Mouse (Mus musculus) forebrain, embryonic 16.5 days (tissue): ENCODE data around the gene Aco2. TPM values are rescaled to one million over a fixed set of nuclear protein-coding genes. Genes with fewer than 3 reads are reported as not detected.
A peak's percentile ranks its signal among the peaks of the same experiment; 100 is the strongest.

ENCODE experiments used
- ATAC-seq: fragments of 200-750 bp; cut with Nextera tagmentation; 2 replicates; pipeline ENCODE4 v1.8.0; 2017; ENCODE audit warnings: mild to moderate bottlenecking, moderate library complexity
- H3K27ac ChIP-seq: fragments of 300-500 bp; sonication (generic); 2 replicates; pipeline ENCODE4 v1.5.1; 2014; ENCODE audit warnings: low read length, control low read depth
- H3K27me3 ChIP-seq: fragments of 300-500 bp; sonication (generic); replicated peaks from 2 replicates; pipeline ENCODE4 v1.6.1; 2014; ENCODE audit warnings: low read length; ENCODE audit not compliant: control insufficient read depth, insufficient read depth
- H3K36me3 ChIP-seq: fragments of 300-500 bp; sonication (generic); 2 replicates; pipeline ENCODE4 v1.6.1; 2014; ENCODE audit not compliant: control insufficient read depth, insufficient read depth
- H3K4me1 ChIP-seq: fragments of 300-500 bp; sonication (generic); replicated peaks from 2 replicates; pipeline ENCODE4 v1.6.1; 2014; ENCODE audit warnings: low read length; ENCODE audit not compliant: control insufficient read depth, insufficient read depth
- H3K4me2 ChIP-seq: fragments of 300-500 bp; sonication (generic); 2 replicates; pipeline ENCODE4 v1.6.1; 2014; ENCODE audit warnings: mild to moderate bottlenecking, low read length, control low read depth
- H3K4me3 ChIP-seq: fragments of 300-500 bp; sonication (generic); replicated peaks from 2 replicates; pipeline ENCODE4 v1.5.1; 2014; ENCODE audit warnings: mild to moderate bottlenecking, low read length, control low read depth
- H3K9ac ChIP-seq: fragments of 300-500 bp; sonication (generic); replicated peaks from 2 replicates; pipeline ENCODE4 v1.6.1; 2014; ENCODE audit warnings: low read depth, low read length, control low read depth
- H3K9me3 ChIP-seq: fragments of 300-500 bp; sonication (generic); 2 replicates; pipeline ENCODE4 v1.6.1; 2016; ENCODE audit warnings: low read length; ENCODE audit not compliant: control insufficient read depth
- WGBS: fragments of 180-500 bp; shearing (Covaris S2); extraction: QIAGEN DNeasy Blood & Tissue Kit; methylation state at CpG from one replicate; pipeline ENCODE4 v1.1.7; 2014; 5-methylcytosine and 5-hydroxymethylcytosine counted together
- polyA plus RNA-seq: library from polyadenylated mRNA; unstranded; fragments of >200 nt; fragmentation: Nextera tagmentation; extraction: Ambion mirVana; gene quantifications from 2 replicates; pipeline ENCODE4 v1.2.1, GENCODE M21; 2015

Gene Aco2
- polyA plus RNA-seq: 259 and 260 TPM in 2 replicates

DNA sequence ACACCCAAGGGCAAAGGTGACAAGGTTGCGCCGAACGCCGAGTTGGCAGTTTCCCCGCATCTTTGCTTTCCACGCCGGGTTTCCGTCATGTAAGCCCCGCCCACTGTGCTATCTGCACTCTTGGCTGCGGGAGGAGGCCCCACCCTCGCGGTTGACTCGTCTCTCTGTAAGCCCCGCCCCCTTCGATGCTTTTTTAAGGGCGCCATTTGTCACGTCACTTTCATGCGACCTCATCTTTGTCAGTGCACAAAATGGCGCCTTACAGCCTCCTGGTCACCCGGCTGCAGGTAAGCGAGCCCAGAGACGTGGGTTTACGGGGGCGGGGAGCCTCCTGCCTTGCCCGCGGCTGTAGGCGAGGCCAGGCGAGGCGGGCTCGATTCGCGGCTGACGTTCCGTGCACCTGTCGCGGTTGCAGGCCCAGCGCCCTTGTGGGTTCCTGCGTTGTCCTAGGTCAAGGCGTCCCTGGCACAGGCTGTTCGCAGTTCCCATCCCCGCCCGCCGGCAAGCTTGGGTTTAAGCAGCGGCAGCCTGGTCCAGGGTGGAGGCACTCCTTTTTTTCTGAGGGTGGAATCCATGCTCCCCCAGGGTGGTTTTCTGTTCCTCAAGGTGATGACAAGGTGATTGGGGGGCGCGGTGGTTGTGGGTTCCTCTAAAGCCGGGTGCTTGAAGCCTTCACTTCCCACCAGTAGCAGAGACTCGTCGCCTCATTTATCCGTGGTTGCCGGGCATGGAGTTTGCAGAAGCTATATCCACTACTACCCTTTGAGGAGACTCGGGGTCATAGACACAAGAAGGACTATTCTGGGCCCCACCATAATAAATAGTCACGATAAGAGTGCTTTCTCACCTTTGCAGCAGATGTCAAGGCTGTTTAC lies at the start of gene Aco2:
Aco2 (plus strand) TSS at position 48 of the 875 bp plus-strand sequence.
- peaks cover 16% of the 10 kb centered on the region; the same call in 1 of the 2 replicates for H3K36me3 ChIP-seq
- peaks cover 19% of the 10 kb centered on the region for H3K4me1 ChIP-seq
- peak; percentile 86 for ATAC-seq
- WGBS: under 1% methylated on average over 53 of the region's 53 CpGs
- H3K4me3 ChIP-seq: peak within 1 kb of the TSS; percentile 93
- H3K4me2 ChIP-seq: peak within 1 kb of the TSS; percentile 74
- peak within 1 kb of the TSS; percentile 88 for H3K9ac ChIP-seq
- H3K27me3 ChIP-seq: no peaks in the 10 kb centered on the region
- peak within 1 kb of the TSS; percentile 100 for H3K27ac ChIP-seq
- no peaks in the 10 kb centered on the region for H3K9me3 ChIP-seq

DNA sequence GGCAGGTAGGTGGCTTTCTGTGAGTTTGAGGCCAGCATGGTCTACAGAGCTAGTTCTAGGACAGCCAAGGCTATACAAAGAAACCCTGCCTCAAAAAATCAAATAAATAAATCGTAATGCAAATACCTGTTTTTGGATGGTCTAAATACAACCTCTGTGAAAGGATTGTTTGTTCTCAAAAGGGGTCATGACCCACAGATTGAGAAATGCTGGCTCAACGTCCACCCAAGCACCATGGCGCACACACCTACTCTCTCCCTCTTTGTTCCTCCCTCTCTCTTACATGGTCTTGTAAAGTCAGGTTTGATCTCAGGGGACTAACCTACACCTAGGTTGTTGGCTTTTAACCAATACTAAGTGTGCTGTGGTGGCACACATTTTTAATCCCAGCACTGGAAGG lies 49.5 kb upstream of the Aco2 start:
- H3K9me3 ChIP-seq: no peaks in the 10 kb centered on the region
- no peak overlapping the region for H3K4me2 ChIP-seq
- no peak overlapping the region for H3K4me3 ChIP-seq
- H3K4me1 ChIP-seq: no peaks in the 10 kb centered on the region
- 94% methylated on average over 3 of the region's 3 CpGs for WGBS
- no peaks in the 10 kb centered on the region for H3K27me3 ChIP-seq
- no peak overlapping the region for H3K27ac ChIP-seq
- no peak for ATAC-seq
- H3K36me3 ChIP-seq: peaks cover 37% of the 10 kb centered on the region
- H3K9ac ChIP-seq: no peak overlapping the region

DNA sequence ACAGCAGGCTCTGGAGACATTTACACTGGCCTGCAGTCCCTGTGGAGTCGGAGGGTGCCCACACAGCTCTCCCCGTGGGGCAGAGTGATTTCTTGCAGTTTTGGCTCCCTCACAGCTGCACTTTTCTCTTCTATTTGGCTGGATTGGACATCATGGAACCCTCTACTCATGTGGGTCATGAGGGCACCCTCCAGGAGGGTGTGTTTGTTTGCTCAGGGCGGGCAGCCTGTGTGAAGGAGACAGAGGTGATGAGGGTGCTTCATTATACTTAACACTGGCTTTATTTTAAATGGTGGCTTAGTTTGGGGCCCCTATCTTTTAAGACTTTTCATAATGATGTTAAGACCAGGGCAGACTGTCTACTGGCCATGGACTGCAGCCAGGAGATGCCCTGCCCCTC lies 47.3 kb upstream of the Aco2 start:
- WGBS: 77% methylated on average over 3 of the region's 3 CpGs
- peaks cover 27% of the 10 kb centered on the region for H3K36me3 ChIP-seq
- no peaks in the 10 kb centered on the region for H3K4me1 ChIP-seq
- no peak for ATAC-seq
- H3K9ac ChIP-seq: no peak overlapping the region
- H3K27me3 ChIP-seq: no peaks in the 10 kb centered on the region
- no peaks in the 10 kb centered on the region for H3K9me3 ChIP-seq
- H3K4me3 ChIP-seq: no peak overlapping the region
- H3K27ac ChIP-seq: no peak overlapping the region
- H3K4me2 ChIP-seq: no peak overlapping the region

DNA sequence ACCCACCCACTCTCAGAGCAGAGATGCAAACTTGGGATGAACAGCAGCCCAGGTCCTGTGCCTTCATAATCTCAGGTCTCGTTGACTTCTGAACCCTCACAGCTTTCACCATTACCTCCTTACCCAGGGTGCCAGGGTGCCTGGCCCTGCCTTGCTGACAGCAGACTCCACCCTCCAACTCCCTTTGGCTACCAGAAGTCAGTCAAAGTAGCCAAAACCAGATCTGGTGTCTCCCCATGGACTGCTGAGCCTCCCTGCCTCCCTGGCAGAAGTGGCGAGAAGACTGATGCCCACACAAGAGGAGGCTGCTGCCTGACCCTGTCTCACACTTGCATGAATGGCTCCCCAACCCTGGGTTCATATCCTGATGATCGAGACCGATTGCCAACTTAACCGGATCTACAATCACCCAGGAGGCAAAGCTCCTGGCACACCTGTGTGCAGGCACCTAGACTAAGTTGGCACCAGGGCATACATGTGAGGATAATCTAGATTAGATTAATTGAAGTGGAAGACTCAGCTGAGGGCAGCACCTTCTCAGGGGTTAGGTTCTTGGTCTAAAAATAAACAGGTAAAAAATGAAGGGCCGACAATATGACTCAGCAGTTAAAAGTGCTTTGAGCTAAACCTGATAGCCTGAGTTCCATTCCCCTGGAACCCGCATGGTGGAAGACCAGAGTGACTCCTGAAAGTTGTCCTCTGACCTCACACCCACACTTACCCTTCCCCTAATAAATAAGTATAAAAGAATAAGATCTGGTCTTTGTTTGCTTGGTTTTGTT lies 43.5 kb upstream of the Aco2 start:
- 92% methylated on average over 7 of the region's 7 CpGs for WGBS
- H3K4me2 ChIP-seq: no peak overlapping the region
- no peaks in the 10 kb centered on the region for H3K9me3 ChIP-seq
- no peak for ATAC-seq
- no peak overlapping the region for H3K4me3 ChIP-seq
- peaks cover 3% of the 10 kb centered on the region; the same call in 1 of the 2 replicates for H3K4me1 ChIP-seq
- peaks cover 16% of the 10 kb centered on the region for H3K36me3 ChIP-seq
- H3K9ac ChIP-seq: no peak overlapping the region
- H3K27ac ChIP-seq: no peak overlapping the region
- no peaks in the 10 kb centered on the region for H3K27me3 ChIP-seq

DNA sequence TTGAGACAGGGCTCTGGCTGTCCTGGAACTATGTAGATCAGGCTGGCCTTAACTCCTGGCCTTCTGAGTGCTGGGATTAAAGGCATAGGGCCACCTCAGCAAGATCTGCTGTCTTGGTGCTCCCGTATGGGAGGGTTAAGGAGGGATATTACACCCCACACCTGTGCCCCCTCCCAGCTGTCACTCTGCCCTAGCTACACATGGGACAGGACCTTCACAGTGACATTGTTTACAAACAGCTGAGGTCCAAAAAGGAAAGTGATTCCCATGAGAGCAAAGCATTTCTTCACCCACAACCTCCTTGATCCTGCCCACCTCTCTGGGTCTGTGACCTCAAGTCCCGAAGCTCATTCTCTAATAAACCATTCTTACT lies 42.9 kb upstream of the Aco2 start:
- WGBS: 75% methylated on average over 2 of the region's 2 CpGs

DNA sequence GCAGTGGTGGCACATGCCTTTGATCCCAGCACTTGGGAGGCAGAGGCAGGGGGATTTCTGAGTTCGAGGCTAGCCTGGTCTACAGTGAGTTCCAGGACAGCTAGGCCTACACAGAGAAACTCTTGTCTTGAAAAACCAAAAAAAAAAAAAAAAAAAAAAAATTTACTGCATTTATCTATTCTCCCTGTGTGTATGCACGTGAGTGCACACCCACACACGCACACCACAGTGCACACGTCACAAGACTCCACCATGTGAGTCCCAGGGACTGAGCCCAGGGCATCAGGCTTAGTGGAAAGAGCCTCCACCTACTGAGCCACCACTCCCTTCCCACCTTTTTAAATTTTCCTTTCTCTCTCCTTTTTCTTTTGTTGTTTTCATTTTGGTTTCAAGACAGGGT lies 41.6 kb upstream of the Aco2 start:
- 89% methylated on average over 4 of the region's 4 CpGs for WGBS
- Histone ChIP-seq H3K4me2 (no peak overlapping the region), H3K27me3 (no peaks in the 10 kb centered on the region), H3K36me3 (peaks cover 8% of the 10 kb centered on the region), H3K9me3 (no peaks in the 10 kb centered on the region), H3K9ac (no peak overlapping the region), H3K4me1 (peaks cover 3% of the 10 kb centered on the region; the same call in 1 of the 2 replicates), H3K4me3 (no peak overlapping the region), H3K27ac (no peak overlapping the region)
- ATAC-seq: no peak

More for the DNA sequence above, 42.9 kb upstream of the Aco2 start:
- H3K9me3 ChIP-seq: no peaks in the 10 kb centered on the region
- H3K4me3 ChIP-seq: no peak overlapping the region
- ATAC-seq: no peak
- H3K4me2 ChIP-seq: no peak overlapping the region
- peaks cover 16% of the 10 kb centered on the region for H3K36me3 ChIP-seq
- no peaks in the 10 kb centered on the region for H3K27me3 ChIP-seq
- H3K9ac ChIP-seq: no peak overlapping the region
- peaks cover 3% of the 10 kb centered on the region; the same call in 1 of the 2 replicates for H3K4me1 ChIP-seq
- no peak overlapping the region for H3K27ac ChIP-seq

DNA sequence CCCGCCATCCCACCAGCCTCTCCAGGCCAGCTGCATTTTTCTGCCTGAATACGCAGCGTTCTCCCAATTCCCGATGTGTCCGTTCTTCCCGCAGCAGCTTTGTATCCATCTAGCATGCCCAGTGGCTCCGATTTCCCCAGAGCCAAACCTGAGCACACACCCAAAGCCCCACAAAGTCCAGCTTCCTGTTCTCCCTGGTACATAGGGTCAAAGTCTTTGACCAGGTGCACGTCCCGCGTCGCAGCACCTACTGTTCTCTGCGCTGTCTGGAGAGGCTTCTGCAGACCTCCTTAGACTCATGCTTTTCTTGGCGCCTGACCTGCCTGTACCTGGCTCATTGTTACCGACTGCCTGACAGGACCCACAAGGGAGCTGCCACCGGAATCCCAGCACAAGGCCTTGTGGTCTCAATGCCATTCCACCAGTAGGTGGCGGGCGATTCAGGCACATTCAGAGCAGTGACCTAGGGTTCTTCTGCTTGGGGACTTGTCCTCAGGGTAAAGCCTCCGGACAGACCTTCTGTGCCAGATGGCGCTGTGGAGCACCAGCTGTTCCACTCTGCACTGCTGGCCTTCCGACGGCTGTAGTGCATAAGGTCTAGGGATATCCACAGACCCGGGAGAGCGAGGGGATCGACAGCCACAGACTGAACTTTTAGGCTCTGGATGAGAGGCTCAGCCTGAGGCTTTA lies 40.8 kb upstream of the Aco2 start:
- H3K27ac ChIP-seq: 0 out of 2 replicates have a peak overlapping the region, but pooled peaks have one; percentile 4
- peak overlapping the region; percentile 22; the same call in 1 of the 2 replicates for H3K9ac ChIP-seq
- 13% methylated on average over 24 of the region's 24 CpGs for WGBS

DNA sequence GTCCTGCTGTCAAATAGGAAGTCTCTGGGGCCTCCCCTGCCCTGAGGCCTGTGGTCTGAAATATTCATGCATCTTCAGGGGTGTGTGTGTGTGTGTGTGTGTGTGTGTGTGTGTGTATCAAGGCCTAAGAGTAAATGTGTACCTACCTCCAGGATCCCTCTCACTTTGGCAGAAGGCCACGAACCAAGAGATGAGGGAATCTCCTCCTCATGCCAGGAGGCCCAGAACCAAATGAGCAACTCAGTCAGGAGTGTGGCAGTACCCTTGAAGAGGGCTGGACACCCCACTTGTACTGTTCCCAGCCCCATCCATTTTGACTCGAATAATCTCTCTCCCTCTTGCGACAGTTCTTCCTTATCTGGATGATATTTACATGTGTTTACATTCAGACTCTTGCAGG lies 39.9 kb upstream of the Aco2 start:
- H3K4me1 ChIP-seq: peaks cover 12% of the 10 kb centered on the region
- no peaks in the 10 kb centered on the region for H3K27me3 ChIP-seq
- WGBS: 91% methylated on average over 3 of the region's 3 CpGs
- H3K27ac ChIP-seq: no peak overlapping the region
- H3K36me3 ChIP-seq: peaks cover 3% of the 10 kb centered on the region; the same call in 1 of the 2 replicates
- no peak overlapping the region for H3K4me3 ChIP-seq
- ATAC-seq: no peak
- no peak overlapping the region for H3K9ac ChIP-seq
- no peaks in the 10 kb centered on the region for H3K9me3 ChIP-seq
- H3K4me2 ChIP-seq: no peak overlapping the region

More for the DNA sequence above, 40.8 kb upstream of the Aco2 start:
- peak; percentile 94 for ATAC-seq
- H3K4me2 ChIP-seq: no peak overlapping the region
- H3K4me1 ChIP-seq: peaks cover 7% of the 10 kb centered on the region
- no peaks in the 10 kb centered on the region for H3K9me3 ChIP-seq
- no peak overlapping the region for H3K4me3 ChIP-seq
- H3K36me3 ChIP-seq: peaks cover 5% of the 10 kb centered on the region; the same call in 1 of the 2 replicates
- no peaks in the 10 kb centered on the region for H3K27me3 ChIP-seq

DNA sequence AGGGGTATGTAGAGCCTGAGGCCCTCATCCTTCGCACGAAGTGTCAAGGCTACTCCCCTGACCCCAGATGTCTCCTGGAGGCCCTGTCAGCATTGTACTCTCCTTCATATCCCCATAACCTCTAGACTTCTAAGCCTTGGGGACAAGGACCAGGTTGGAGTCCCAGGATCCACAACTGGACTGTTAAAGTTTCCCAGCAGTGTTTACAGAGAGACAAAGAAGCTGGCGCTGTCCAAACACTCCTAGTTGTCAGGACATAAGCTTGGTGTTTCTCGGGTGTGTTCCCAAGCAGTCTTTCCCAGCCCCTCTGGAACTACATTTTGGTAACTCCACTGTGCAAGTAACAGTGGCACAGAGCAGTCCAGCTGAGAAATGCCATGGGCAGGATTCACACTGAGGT lies 38.6 kb upstream of the Aco2 start:
- Histone ChIP-seq H3K27me3 (no peaks in the 10 kb centered on the region), H3K4me3 (no peak overlapping the region), H3K9me3 (no peaks in the 10 kb centered on the region), H3K9ac (no peak overlapping the region), H3K27ac (no peak overlapping the region), H3K36me3 (no peaks in the 10 kb centered on the region), H3K4me1 (peaks cover 12% of the 10 kb centered on the region), H3K4me2 (no peak overlapping the region)
- 79% methylated on average over 4 of the region's 4 CpGs for WGBS
- no peak for ATAC-seq
